Mouse (Mus musculus) kidney, embryonic 15.5 days (tissue): ENCODE data around the gene Tmem160. TPM values are rescaled to one million over a fixed set of nuclear protein-coding genes. Genes with fewer than 3 reads are reported as not detected.
A peak's percentile ranks its signal among the peaks of the same experiment; 100 is the strongest.

Experiments
- ATAC-seq: fragments of 200-750 bp; cut with Nextera tagmentation; replicated peaks from 2 replicates; pipeline ENCODE4 v1.8.0; 2017; ENCODE audit warnings: moderate TSS enrichment; ENCODE audit not compliant: low FRiP score
- H3K27ac ChIP-seq: fragments of 300-500 bp; sonication (generic); 2 replicates; pipeline ENCODE4 v1.5.1; 2015; ENCODE audit warnings: mild to moderate bottlenecking, inconsistent platforms
- H3K27me3 ChIP-seq: fragments of 300-500 bp; sonication (generic); 2 replicates; pipeline ENCODE4 v1.6.1; 2015; ENCODE audit warnings: inconsistent platforms
- H3K36me3 ChIP-seq: fragments of 300-500 bp; sonication (generic); 2 replicates; pipeline ENCODE4 v1.6.1; 2015; ENCODE audit warnings: inconsistent platforms
- H3K4me1 ChIP-seq: fragments of 300-500 bp; sonication (generic); 2 replicates; pipeline ENCODE4 v1.6.1; 2015; ENCODE audit warnings: inconsistent platforms
- H3K4me2 ChIP-seq: fragments of 300-500 bp; sonication (generic); 2 replicates; pipeline ENCODE4 v1.6.1; 2015; ENCODE audit warnings: moderate library complexity, mild to moderate bottlenecking, inconsistent platforms
- H3K4me3 ChIP-seq: fragments of 300-500 bp; sonication (generic); replicated peaks from 2 replicates; pipeline ENCODE4 v1.5.1; 2015; ENCODE audit warnings: mild to moderate bottlenecking, inconsistent platforms
- H3K9ac ChIP-seq: fragments of 300-500 bp; sonication (generic); 2 replicates; pipeline ENCODE4 v1.6.1; 2015; ENCODE audit warnings: mild to moderate bottlenecking, inconsistent platforms
- H3K9me3 ChIP-seq: fragments of 300-500 bp; sonication (generic); replicated peaks from 2 replicates; pipeline ENCODE4 v1.6.1; 2016; ENCODE audit warnings: inconsistent platforms
- WGBS: fragments of 180-500 bp; shearing (Covaris S2); methylation state at CpG from one replicate; pipeline ENCODE4 v1.1.7; 2015; ENCODE audit warnings: mixed read lengths; 5-methylcytosine and 5-hydroxymethylcytosine counted together
- polyA plus RNA-seq: library from polyadenylated mRNA; unstranded; fragments of >200 nt; fragmentation: Nextera tagmentation; extraction: Ambion mirVana; gene quantifications from 2 replicates; pipeline ENCODE4 v1.2.1, GENCODE M21; 2015

Tmem160 gene
- polyA plus RNA-seq, 1 experiment from 2014 or later = 51.0 TPM

DNA sequence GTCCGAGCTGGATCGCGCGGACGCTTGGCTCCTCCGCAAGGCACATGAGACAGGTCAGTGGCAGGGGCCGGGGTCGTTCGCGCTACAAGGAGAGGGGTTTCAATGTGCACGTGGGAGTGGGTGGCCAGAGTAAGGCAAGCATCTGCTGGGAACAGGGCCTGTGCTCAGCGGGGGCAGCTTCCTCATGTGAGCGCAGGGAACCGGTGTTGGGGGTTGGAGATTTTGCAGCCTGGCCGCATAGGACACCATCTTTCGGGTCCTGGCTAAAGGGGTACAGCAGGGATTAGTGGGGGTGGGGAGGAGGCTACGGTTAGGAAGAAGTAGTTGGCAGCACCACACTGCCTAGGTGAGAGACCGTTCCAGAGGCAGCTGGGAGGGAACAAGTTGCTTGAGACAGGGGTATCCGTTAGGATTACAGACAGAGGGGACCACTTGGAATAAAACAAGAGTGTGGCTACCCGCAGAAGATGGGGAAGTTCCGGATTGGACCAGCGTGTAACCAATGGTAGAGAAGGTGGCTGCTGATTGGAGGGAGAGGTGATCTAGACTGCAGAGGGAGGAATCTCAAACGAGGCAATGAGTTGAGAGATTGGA lies 636 bp downstream of the Tmem160 start:
- WGBS = under 1% methylated on average over 23 of the region's 23 CpGs
- Histone ChIP-seq H3K27me3 (no peaks in the 10 kb centered on the region), H3K4me2 (peak overlapping the region; percentile 93), H3K36me3 (no peaks in the 10 kb centered on the region), H3K9ac (peak overlapping the region; percentile 62), H3K4me1 (peaks cover 14% of the 10 kb centered on the region), H3K27ac (peak overlapping the region; percentile 45), H3K9me3 (no peaks in the 10 kb centered on the region), H3K4me3 (peak overlapping the region; percentile 84)
- peak; percentile 72 for ATAC-seq

DNA sequence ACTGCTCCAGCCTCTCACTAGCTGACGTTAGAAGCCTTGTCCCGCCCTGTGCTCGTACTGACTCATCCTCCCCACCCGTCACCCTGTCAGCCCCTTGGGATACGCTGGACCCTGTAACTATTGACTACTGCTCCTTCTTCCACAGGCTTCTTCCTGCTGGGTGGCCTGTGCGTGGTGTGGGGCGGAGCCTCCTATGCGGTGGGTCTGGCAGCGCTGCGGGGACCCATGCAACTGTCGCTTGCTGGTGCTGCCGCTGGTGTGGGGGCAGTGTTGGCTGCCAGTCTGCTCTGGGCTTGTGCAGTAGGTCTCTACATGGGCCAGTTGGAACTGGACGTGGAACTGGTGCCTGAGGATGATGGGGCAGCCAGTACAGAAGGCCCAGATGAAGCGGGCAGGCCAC lies 2.4 kb downstream of the Tmem160 start:
- H3K27ac ChIP-seq = no peak overlapping the region
- H3K4me3 ChIP-seq = no peak overlapping the region
- WGBS = 94% methylated on average over 14 of the region's 14 CpGs
- H3K9ac ChIP-seq = no peak overlapping the region
- H3K36me3 ChIP-seq = no peaks in the 10 kb centered on the region
- no peaks in the 10 kb centered on the region for H3K9me3 ChIP-seq
- no peak overlapping the region for H3K4me2 ChIP-seq
- ATAC-seq = no peak
- no peaks in the 10 kb centered on the region for H3K27me3 ChIP-seq
- peaks cover 14% of the 10 kb centered on the region for H3K4me1 ChIP-seq

DNA sequence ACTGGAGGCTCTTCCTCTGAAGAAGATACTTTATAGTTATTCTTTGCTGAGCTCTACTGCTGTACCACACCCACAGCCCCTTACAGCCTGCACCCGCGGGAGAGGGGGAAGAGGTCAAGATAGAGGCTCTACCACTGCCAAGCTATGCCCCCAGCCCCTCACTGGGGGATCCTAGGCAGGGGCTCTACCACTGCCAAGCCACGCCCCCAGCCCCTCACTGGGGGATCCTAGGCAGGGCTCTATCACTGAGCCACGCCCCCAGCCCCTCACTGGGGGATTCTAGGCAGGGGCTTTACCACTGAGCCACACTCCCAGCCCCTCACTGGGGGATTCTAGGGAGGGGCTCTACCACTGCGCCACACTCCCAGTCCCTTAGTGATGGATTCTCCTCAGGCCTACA lies 3.7 kb downstream of the Tmem160 start:
- Histone ChIP-seq H3K27me3 (peaks cover 7% of the 10 kb centered on the region; the same call in 1 of the 2 replicates), H3K4me1 (peaks cover 14% of the 10 kb centered on the region), H3K9ac (no peak overlapping the region), H3K9me3 (no peaks in the 10 kb centered on the region), H3K27ac (no peak overlapping the region), H3K36me3 (no peaks in the 10 kb centered on the region), H3K4me2 (no peak overlapping the region), H3K4me3 (no peak overlapping the region)
- WGBS = 90% methylated on average over 5 of the region's 5 CpGs
- no peak for ATAC-seq

DNA sequence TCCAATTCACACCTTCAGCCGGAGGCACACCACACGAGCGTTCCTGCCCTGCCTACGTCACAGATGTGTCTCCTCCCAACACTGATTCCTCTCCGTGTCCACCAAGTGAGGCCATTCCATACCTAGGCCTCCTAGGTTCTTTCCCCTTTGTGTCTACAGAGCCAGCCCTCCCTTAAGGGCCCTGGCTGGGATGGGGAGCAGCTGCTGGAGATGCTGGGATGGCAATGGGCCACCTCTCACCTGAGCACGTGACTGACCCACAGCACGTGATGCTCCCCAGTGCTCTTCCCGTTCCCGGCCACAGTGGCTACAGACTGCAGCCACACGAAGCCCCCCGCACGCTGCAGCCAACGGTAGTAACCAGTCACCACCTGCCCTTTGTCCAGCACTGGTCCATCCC lies 8.0 kb downstream of the Tmem160 start:
- 40% methylated on average over 13 of the region's 13 CpGs for WGBS
- H3K27me3 ChIP-seq = peaks cover 31% of the 10 kb centered on the region
- no peaks in the 10 kb centered on the region for H3K36me3 ChIP-seq
- no peak overlapping the region for H3K9ac ChIP-seq
- no peak overlapping the region for H3K27ac ChIP-seq
- no peak overlapping the region for H3K4me2 ChIP-seq
- no peak overlapping the region for H3K4me3 ChIP-seq
- no peak for ATAC-seq
- H3K9me3 ChIP-seq = no peaks in the 10 kb centered on the region
- no peaks in the 10 kb centered on the region for H3K4me1 ChIP-seq

DNA sequence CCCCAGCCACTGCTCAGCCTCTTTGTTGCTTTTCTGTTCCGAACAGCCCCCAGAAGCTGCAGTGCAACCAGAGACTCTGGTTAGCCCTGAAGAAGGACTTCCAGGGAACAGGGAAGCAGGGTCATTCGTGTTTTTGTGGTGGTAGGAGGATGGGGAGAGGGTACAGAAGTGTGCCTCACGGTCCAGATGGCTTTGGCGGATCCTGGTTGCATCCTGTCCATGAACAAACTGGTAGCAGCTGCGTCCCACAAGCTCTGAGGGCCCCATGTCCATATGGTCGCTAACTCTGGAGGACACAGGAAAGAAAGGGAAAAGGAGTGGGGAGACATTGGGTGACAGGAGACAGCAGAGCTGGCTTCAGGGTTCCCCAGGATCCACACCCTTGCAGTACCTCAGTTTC lies 8.6 kb downstream of the Tmem160 start:
- no peak overlapping the region for H3K4me2 ChIP-seq
- H3K27me3 ChIP-seq = peaks cover 33% of the 10 kb centered on the region
- H3K9ac ChIP-seq = no peak overlapping the region
- no peaks in the 10 kb centered on the region for H3K9me3 ChIP-seq
- H3K4me1 ChIP-seq = no peaks in the 10 kb centered on the region
- no peak for ATAC-seq
- 57% methylated on average over 6 of the region's 6 CpGs for WGBS
- no peak overlapping the region for H3K27ac ChIP-seq
- no peaks in the 10 kb centered on the region for H3K36me3 ChIP-seq
- no peak overlapping the region for H3K4me3 ChIP-seq

DNA sequence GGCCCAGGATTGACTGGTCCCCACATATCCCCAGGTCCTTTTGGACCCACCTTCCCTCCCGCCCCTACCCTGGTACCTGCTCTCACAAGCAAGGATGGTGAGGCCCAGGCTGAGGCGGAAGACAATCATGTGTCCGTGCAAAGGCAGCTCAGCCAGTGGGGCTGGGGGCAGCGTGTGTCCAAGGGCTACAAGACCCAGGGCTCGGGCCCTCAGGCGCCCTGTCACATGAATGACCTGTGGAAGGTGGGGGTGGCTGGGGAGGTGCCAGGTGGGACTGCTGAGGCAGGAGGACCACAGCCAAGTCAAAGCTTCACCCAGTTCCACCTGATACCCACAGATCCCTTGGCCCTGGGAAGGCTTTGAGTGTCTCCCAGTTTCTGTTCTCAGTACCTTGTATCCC lies 9.1 kb downstream of the Tmem160 start:
- Histone ChIP-seq H3K9ac (no peak overlapping the region), H3K27me3 (peaks cover 33% of the 10 kb centered on the region), H3K9me3 (no peaks in the 10 kb centered on the region), H3K4me3 (no peak overlapping the region), H3K27ac (no peak overlapping the region), H3K4me1 (no peaks in the 10 kb centered on the region), H3K36me3 (no peaks in the 10 kb centered on the region), H3K4me2 (no peak overlapping the region)
- no peak for ATAC-seq
- WGBS = 80% methylated on average over 6 of the region's 6 CpGs

DNA sequence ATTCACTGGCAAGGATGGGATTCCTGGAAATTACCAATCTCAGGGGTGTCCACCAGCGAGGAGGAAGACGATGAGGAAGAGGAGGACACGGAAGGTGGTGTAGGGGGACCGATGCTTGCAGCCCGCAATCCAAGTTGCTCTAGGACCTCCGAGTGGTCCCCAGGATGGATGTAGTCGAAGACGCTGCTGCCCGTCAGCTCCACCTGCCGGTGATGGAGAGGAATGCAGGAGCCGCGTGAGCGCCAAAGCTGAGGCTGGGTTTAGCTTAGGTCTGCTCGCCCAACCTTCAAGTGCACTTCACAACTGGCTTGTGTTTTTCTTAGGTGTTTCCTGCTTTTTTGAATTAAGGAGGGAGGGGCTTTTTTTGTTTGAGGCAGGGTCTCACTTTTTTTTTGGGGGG lies 10.6 kb downstream of the Tmem160 start:
- H3K9ac ChIP-seq = no peak overlapping the region
- H3K27ac ChIP-seq = no peak overlapping the region
- WGBS = 1% methylated on average over 14 of the region's 14 CpGs
- H3K4me1 ChIP-seq = no peaks in the 10 kb centered on the region
- H3K4me2 ChIP-seq = no peak overlapping the region
- no peak overlapping the region for H3K4me3 ChIP-seq
- no peaks in the 10 kb centered on the region for H3K9me3 ChIP-seq
- peaks cover 37% of the 10 kb centered on the region for H3K27me3 ChIP-seq
- no peaks in the 10 kb centered on the region for H3K36me3 ChIP-seq
- no peak; the same call in 1 of the 2 replicates for ATAC-seq

DNA sequence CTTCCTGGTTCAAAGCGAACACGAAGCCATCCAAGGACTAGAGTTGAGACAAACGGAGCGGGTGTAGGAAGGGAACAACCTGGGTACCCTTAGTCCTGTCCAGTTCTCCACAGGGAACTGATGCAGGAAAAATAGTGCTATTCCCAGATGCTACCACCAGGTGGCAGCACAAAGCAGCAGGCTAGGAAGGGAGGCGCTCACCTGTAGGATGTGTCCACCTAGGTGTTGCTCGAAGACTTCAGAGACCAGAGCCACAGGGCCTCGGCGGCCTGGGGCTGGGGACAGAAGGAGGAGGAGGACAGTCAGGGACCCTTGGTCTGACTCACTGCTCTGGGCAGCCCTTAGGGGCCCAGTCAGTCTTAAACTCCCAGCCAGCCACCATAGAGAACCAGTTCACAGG lies 12.6 kb downstream of the Tmem160 start:
- H3K4me2 ChIP-seq = no peak overlapping the region
- 13% methylated on average over 8 of the region's 8 CpGs for WGBS
- no peak overlapping the region for H3K4me3 ChIP-seq
- no peak overlapping the region for H3K27ac ChIP-seq
- no peaks in the 10 kb centered on the region for H3K36me3 ChIP-seq
- H3K9ac ChIP-seq = no peak overlapping the region
- ATAC-seq = peak; percentile 30; the same call in 1 of the 2 replicates
- no peaks in the 10 kb centered on the region for H3K4me1 ChIP-seq
- H3K27me3 ChIP-seq = peaks cover 46% of the 10 kb centered on the region
- H3K9me3 ChIP-seq = no peaks in the 10 kb centered on the region

DNA sequence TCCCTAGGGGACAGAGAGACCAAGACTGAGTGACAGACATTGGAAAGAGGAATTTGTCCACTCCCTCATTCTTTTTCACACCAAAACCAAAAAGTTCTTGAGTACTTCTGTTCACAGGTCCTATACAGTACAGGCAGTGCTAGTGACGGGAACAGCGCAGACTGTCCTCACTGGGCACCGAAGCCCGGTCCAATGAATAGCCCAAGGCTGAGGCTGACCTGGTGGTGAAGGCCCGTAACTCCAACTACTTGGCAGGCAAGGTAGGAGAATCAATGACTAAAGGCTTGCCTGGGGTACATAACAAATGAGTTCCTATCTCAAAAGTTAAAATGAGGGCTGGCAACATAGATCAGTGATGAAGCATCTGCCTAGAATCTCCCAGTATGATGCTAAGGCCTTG lies 13.0 kb downstream of the Tmem160 start:
- Histone ChIP-seq H3K27me3 (peaks cover 45% of the 10 kb centered on the region), H3K27ac (no peak overlapping the region), H3K4me3 (no peak overlapping the region), H3K36me3 (no peaks in the 10 kb centered on the region), H3K4me2 (no peak overlapping the region), H3K9ac (no peak overlapping the region), H3K4me1 (no peaks in the 10 kb centered on the region), H3K9me3 (no peaks in the 10 kb centered on the region)
- 92% methylated on average over 5 of the region's 5 CpGs for WGBS
- no peak for ATAC-seq

DNA sequence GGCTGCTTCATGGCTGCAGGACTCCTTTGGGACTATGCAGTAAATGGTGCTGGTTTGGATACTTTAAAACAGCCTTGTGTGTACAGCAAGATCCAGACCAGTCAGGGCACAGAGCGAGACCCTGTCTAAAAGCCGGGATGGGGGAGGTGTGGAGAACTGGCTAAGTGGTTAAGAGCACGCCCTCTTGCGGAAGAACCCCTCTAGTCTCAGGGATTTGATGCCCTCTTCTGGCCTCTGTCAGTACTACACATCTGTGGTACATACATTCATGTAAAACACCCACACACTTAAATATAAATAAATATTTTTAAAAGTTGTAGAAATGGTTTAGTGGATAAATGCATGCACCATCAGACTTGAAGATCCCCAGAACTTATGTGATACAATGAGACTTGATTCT lies 14.0 kb downstream of the Tmem160 start:
- ATAC-seq = no peak
- H3K4me1 ChIP-seq = no peaks in the 10 kb centered on the region
- no peaks in the 10 kb centered on the region for H3K36me3 ChIP-seq
- no peak overlapping the region for H3K27ac ChIP-seq
- H3K9ac ChIP-seq = no peak overlapping the region
- H3K27me3 ChIP-seq = peaks cover 45% of the 10 kb centered on the region
- no peak overlapping the region for H3K4me2 ChIP-seq
- 68% methylated on average over 4 of the region's 4 CpGs for WGBS
- H3K4me3 ChIP-seq = no peak overlapping the region
- H3K9me3 ChIP-seq = no peaks in the 10 kb centered on the region

DNA sequence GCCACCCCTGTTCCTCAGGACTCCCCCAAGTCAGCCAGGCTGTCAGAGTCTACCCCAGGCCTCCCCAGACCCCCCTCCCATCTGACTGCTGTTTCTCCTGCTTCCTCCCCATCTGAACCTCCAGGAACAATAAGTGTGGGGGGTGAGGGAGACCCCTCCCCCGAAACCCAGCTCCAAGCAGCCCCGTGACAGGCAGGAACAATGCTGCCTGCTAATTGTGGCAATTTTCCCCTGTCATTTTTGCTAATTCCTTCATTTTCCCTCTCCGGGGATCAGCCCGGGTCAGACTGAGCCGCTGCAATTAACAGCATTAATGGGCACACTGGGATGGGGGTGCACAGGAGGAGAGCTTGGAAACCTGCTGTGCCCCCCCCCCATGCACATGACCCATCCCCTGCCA lies 15.5 kb downstream of the Tmem160 start:
- H3K27me3 ChIP-seq = peaks cover 51% of the 10 kb centered on the region
- WGBS = 22% methylated on average over 5 of the region's 5 CpGs
- no peaks in the 10 kb centered on the region for H3K4me1 ChIP-seq
- H3K9me3 ChIP-seq = no peaks in the 10 kb centered on the region
- H3K4me2 ChIP-seq = no peak overlapping the region
- H3K4me3 ChIP-seq = no peak overlapping the region
- no peaks in the 10 kb centered on the region for H3K36me3 ChIP-seq
- ATAC-seq = no peak
- H3K9ac ChIP-seq = no peak overlapping the region
- no peak overlapping the region for H3K27ac ChIP-seq

DNA sequence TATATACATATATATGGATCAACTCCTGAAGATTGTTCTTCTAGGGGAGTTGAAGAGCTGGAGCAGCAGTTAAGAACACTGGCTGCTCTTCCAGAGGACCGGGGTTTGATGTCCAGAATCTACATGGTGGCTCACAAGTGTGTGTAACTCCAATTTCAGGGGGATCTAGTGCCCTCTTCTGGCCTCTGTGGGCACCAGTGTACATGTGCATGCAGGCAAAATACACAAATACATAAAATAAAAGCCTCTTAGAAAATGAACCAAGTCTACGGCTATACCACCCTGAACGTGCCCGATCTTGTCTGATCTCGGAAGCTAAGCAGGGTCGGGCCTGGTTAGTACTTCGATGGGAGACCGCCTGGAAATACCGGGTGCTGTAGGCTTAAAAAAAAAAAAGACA lies 19.0 kb downstream of the Tmem160 start:
- no peaks in the 10 kb centered on the region for H3K36me3 ChIP-seq
- no peak overlapping the region for H3K27ac ChIP-seq
- H3K27me3 ChIP-seq = peaks cover 71% of the 10 kb centered on the region
- H3K4me1 ChIP-seq = peaks cover 28% of the 10 kb centered on the region
- no peak overlapping the region for H3K4me2 ChIP-seq
- 44% methylated on average over 9 of the region's 9 CpGs for WGBS
- H3K9me3 ChIP-seq = no peaks in the 10 kb centered on the region
- no peak for ATAC-seq
- no peak overlapping the region for H3K4me3 ChIP-seq
- no peak overlapping the region for H3K9ac ChIP-seq

DNA sequence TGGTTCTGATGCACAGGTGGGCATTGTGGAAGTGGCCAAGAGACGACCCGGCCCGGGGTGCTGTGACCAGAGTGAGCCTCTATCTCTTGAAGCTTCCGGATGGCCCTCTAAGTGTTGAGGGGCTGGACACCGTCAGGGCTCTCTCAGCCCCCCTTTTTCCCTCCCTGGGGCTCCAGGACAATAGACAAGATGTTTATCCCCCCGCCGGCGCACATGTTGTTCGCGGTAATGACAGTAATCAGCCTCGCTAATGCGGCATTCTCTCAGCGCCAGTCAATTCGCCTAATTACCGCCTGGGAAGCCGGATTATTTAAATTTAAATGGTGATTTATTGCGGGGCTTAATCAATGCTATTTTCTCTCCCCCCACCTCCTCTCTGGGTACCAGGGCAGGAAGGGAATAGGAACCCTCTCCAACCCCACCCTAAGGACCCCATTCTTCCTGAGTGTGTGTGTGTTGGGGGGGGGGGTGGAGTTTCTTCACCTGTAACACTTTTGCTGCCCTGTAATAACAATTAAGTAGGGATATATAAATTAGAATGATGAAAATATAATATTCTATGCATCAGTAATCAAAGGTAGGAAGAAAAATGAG lies 19.6 kb downstream of the Tmem160 start:
- no peak overlapping the region for H3K9ac ChIP-seq
- H3K4me3 ChIP-seq = no peak overlapping the region
- peaks cover 31% of the 10 kb centered on the region for H3K4me1 ChIP-seq
- H3K9me3 ChIP-seq = no peaks in the 10 kb centered on the region
- H3K27ac ChIP-seq = no peak overlapping the region
- peaks cover 78% of the 10 kb centered on the region for H3K27me3 ChIP-seq
- ATAC-seq = no peak
- 6% methylated on average over 17 of the region's 17 CpGs for WGBS
- no peak overlapping the region for H3K4me2 ChIP-seq
- no peaks in the 10 kb centered on the region for H3K36me3 ChIP-seq
